Mouse (Mus musculus) pancreas, adult 10 weeks (tissue): ENCODE results near the gene Tmem132e. TPM values are rescaled to one million over a fixed set of nuclear protein-coding genes. Genes with fewer than 3 reads are reported as not detected.

ENCODE experiments used
- polyA plus RNA-seq: library from polyadenylated mRNA; stranded (reverse); fragments of 350-450 nt; fragmentation: Illumina TruSeq; extraction: RNeasy Lipid Tissue Mini Kit (QIAGEN cat#74804); gene quantifications from one replicate; pipeline ENCODE4 v1.2.3, GENCODE M21; 2015; ENCODE audit warnings: low read depth, low replicate concordance; ENCODE audit not compliant: insufficient read depth

Tmem132e gene
- not detected for polyA plus RNA-seq

GRCm38 (mm10) chr11:82388371-82389313 lies at the start of gene Tmem132e:
TSS of gene Tmem132e (plus strand) at chr11:82388900.

Other genes with a start within 250 kb of the Tmem132e start
- not detected for gene Ccl1, start 83.2 kb upstream of the Tmem132e start, polyA plus RNA-seq